Mouse (Mus musculus): ENCODE data around the gene Pbld1. TPM values are rescaled to one million over a fixed set of nuclear protein-coding genes. Genes with fewer than 3 reads are reported as not detected.

Pbld1 gene
- total RNA-seq, 2 experiments from 2014 or later: 0.14 TPM; not detected in 1

DNA sequence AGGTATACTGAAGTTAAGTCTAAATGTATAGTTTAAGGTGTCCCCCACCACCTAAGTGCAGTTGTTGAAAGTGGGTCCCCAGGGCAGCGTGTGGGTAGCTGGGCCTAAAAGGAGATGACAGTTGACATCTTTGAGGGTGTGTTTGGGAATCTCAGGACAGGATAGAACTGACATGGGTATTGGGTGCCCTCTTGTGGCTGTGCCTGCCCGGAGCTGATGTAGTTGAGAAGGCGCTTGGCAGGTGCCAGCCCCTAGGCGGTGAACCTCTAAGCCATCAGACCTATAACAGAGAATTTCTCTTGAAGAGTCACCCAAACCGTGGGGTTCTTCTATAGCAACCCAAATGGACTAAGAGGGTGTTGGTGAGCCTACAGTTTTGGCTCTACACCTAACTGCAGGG, 6.0 kb downstream of the Pbld1 start:
- DNase-seq (ENCODE audit: extremely low spot score in 1 of 2, low spot score in 2 of 2): peak; percentile 63 to 82
- intact Hi-C loops (cut with DNase I): loop anchor here (5.0 kb wide), 1 partner anchor 44 kb away; the partner anchor contains the start of genes Hnrnph3 and Pbld2

DNA sequence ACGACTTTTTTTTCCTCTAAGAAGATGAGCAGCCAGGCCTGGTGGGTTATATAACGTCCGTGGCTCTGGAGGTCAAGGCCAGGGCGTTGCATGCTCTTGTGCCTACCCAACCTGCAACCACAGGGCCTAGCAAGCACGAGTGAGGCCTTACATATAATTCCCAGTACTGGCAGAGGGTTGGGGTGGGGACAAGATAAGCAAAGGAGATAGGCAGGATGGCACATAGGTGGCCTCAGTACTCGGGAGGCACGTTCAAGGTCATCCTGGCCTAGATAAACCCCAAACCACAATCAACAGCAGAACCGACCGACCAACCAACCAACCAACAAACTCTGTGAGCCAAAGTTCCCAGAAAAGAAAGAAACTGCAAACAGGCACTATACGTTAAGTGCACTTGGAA, 26.3 kb downstream of the Pbld1 start:
- intact Hi-C loops (cut with DNase I): no loop called here

DNA sequence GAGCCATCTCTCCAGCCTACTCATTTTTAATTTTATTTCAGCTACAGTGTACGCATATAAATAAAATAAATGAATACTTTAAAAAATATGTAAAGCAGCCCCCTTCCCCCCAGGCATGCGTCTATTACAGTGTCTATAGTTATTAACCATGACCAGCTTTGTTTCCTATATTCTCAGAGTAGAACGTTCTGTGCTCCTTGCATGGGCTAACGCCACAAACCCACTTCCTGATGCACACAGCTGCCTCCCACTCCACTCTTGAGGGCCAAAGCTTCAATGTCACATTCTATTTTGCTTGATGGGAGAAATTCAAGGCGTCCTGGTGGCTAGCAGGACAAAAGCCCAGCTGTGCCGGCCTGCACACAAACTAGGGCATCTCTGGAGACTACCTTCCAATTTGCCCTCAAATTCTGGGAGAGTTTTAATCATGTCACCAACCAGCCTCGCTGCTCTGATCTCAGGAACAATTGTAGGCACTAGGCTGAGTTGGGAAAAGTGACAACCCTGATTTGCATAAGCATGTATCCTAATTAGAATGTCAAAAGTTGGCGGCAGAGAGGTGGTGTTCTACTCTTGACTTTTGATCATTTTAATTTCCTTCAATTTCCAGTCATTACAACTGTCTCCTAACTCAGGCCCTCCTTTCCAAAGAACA, 29.3 kb downstream of the Pbld1 start:
- intact Hi-C loops (cut with DNase I): no loop called here
- DNase-seq (ENCODE audit: extremely low spot score in 1 of 2, low spot score in 2 of 2): no peak

More for the DNA sequence above, 26.3 kb downstream of the Pbld1 start:
- no peak for DNase-seq (ENCODE audit: extremely low spot score in 1 of 2, low spot score in 2 of 2)

DNA sequence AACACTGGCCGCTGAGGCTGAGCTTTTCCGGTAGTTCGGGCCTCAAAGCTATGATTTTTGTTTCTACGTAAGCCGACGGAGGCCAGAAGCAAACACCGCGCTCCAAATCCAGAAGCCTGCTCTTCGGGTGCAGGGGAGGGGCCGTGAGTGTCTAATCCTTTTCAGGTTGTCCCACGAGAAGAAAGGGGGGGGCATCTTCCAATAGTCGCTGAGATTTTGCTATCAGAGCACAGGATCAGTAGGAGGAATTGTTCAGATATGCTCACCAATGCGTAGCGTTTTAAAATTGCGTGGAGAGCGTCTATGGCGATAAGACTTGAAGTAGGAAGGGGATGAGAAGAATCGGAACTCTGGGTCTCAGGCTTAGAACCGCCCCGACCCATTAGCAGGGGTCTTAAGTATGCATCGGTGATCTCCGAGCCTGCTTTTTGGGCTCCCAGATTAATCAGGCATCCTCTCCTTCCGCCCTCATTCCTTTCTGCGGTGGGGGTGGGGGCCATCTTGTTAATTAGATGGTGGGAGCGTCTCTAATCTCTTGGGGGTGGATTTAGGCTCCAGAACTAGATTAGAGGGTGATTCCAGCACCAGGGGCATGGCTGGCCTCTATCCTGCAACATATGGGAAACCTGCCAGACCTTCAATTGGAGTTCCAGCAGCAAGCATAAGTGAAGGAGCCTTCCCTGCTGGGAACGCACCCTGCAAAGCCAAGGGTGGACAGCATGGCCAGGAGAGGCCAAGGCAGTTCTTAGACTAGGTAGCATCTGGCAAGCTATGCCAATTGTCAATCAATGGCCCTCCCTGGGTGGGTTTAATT, 30.0 kb downstream of the Pbld1 start:
- DNase-seq (ENCODE audit: extremely low spot score in 1 of 2, low spot score in 2 of 2): no peak
- intact Hi-C loops (cut with DNase I): no loop called here

DNA sequence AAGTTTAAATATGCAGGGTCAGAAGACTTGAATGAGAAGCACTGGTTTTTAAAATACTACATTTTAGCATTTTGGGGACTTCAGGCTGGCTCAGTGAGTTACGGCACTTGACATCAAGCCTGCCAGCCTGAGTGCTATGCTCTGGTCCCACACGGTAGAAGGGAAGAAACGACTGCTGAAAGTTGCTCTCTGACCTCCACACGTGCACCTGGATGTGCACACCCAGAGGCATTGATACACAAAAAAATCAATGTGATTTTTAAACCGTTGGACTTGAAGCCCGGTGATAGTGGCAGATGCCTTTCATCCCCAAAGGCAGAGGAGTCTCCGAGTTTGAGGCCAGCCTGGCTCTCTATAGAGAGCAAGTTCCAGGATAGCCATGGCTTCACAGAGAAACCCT, 32.0 kb downstream of the Pbld1 start:
- no peak for DNase-seq (ENCODE audit: extremely low spot score in 1 of 2, low spot score in 2 of 2)
- intact Hi-C loops (cut with DNase I): no loop called here

DNA sequence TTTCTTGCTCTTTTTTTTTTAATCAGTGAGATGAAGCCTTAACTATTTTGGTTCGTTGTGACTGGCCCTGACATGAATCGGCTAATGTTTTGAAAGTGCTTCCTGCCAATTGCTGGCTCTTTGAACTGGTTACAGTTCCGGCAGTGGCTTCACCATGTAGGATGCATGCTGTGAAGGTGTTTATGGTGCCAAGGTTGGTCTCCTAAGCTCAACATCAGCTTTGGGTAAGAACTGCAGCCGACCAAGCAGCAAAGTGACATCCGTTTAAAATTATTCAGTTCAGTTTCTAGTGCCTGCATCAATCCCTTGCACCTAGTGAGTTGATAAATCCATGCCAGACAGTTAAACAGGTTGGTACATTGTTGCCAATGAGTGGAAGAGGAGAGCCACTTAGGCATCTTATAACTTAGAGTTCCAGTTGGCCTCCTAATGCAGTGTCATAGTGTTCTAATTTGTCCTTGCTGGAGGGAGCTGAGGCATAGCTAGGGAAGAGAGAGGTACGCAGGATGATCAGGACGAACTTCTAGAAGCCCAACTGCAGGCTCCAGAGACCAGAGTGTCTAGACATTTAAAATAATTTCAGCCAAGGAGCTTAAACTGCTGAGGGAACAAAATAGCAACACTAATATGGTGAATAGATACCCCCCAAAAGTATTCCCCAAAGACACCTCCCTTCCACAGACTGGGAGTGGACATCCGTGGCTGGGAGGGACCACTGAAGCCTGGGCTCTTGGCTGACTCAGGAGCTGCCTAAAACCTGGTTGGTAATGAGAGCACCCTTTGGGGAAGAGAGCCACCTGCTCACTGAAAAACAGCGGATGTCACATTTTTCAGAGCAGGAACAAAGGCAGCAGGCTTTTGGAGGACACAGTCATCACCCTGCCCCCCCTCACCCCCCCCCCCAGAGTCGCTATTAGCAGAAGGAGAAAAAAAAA, 32.9 kb downstream of the Pbld1 start:
- intact Hi-C loops (cut with DNase I): no loop called here
- DNase-seq (ENCODE audit: extremely low spot score in 1 of 2, low spot score in 2 of 2): no peak

DNA sequence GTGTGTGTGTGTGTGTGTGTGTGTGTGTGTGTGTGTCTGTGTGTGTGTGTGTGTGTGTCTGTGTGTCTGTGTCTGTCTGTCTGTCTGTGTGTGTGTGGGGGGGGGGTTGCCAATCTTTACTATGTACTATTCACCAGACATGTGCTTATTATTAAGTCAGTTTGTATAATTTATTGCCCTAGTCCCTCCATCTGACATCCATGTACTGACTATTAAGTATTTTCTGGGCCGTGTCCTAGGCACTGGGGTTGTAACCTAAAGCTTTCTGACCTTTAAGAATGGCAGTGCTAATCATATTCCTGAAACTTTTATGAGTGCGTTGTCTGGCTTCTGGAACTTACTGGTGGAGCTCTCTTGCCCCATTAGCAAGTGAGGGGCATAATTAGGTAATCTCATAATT, 36.8 kb downstream of the Pbld1 start:
- intact Hi-C loops (cut with DNase I): no loop called here
- DNase-seq (ENCODE audit: extremely low spot score in 1 of 2, low spot score in 2 of 2): no peak

DNA sequence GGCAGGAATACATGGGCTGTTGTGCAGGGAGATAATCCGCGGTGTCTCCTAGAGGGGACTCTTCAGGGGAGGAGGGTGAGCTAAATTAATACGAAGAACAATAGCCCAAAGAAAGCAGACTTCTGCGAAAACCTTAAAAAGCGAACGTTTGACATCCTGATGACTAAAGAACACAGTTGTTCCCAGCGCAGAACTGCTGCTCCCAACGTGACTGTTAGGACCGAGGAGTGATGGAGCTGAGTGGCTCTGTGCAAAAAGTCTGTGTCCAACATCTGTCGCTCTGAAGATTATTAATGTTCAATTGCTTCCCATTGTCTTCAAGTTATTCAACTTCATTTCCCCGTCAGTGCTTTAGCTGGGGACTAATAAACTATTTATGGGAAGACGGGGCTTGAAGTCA, 38.2 kb downstream of the Pbld1 start:
- intact Hi-C loops (cut with DNase I): no loop called here
- DNase-seq (ENCODE audit: extremely low spot score in 1 of 2, low spot score in 2 of 2): no peak

DNA sequence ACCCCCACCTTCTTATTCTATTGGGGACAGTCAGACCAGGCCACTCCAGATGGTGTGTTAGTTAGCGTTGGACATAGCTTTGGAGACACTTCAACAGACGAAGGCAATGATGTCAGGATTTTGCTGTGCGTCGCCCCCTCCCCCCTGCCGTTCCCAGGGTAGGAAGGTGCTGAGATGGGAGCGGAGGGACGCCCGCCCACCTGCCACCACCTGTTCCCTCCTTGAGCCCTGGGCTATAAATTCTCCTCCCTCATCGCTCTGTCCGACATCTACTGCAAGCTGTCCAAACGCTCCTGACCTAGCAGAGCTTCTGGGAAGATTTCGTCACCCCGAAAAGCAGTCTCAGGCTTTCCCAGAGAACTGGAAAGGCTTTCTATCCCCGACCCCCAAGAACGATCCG, 39.6 kb downstream of the Pbld1 start, which contains the start of gene Atoh7:
Atoh7 (plus strand) TSS at position 131 of the 400 bp plus-strand sequence.
- intact Hi-C loops (cut with DNase I): no loop called here
- DNase-seq (ENCODE audit: extremely low spot score in 1 of 2, low spot score in 2 of 2): peak in 1 of 2 experiments; percentile 63

DNA sequence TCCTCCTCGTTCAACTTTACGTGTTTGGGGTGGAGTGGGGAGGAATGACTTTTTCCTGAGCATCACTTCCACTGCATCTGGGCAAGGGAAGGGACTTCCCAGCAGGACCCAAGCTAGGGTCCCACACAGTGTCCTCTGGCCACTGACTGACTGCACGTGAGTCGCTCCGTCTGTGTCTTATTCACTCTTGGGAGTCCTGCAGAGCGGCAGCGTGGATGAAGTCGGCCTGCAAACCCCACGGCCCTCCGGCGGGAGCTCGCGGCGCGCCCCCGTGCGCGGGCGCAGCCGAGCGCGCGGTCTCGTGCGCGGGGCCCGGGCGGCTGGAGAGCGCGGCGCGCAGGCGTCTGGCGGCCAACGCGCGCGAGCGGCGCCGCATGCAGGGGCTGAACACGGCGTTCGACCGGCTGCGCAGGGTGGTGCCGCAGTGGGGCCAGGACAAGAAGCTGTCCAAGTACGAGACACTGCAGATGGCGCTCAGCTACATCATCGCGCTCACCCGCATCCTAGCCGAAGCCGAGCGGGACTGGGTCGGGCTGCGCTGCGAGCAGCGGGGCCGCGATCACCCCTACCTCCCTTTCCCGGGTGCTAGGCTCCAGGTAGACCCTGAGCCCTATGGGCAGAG, 40.1 kb downstream of the Pbld1 start:
- intact Hi-C loops (cut with DNase I): no loop called here
- peak; percentile 33 to 80 for DNase-seq (ENCODE audit: extremely low spot score in 1 of 2, low spot score in 2 of 2)

DNA sequence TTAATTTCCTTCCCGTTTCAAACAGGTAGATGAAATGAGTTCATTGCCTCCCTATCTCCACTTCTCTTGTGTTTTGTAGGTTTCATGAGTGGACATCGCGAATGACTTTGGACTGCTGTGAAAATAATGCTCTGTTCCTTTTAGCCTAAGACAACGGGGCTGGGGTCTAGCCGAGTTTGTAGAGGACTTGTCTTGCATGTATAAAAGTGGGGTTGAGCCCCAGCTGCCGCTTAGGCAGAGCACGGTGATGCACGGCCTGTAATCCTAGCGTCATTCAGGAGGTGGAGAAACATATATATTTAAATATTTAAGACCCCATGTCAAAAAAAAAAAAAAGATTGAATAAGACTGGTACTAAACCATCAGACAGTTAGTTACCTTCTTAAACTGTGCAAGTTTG, 40.7 kb downstream of the Pbld1 start:
- intact Hi-C loops (cut with DNase I): no loop called here

DNA sequence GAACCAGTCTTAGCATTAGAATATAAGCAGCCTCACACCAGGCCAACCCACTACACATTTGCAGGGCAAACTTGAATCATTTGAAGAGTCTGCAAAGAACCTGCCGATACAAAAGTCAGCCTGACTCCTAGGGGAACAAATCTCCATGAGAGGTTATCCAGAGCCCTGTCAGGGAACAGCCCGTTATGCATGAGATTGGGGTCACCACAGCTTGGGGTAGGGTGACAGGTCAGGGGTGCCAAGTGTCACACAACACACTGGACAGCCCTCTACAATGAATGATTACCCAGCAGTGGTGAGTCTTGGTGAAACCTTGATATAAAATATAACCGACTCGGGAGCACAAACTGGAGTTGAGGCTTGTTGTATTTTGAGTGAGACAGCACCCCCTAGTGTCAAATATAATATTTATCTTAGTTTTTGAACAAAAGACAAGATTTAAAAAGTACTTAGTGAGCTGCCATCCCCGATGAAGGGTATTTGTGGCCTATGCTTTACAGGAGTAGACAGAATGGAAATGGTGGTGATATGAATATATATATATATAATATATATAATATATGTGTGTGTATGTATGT, 53.2 kb downstream of the Pbld1 start:
- DNase-seq (ENCODE audit: extremely low spot score in 1 of 2, low spot score in 2 of 2): no peak
- intact Hi-C loops (cut with DNase I): loop anchor here (10.0 kb wide), 1 partner anchor 88 kb away; the partner anchor contains the start of genes Hnrnph3 and Pbld2

More for the DNA sequence above, 40.7 kb downstream of the Pbld1 start:
- DNase-seq (ENCODE audit: extremely low spot score in 1 of 2, low spot score in 2 of 2): no peak

DNA sequence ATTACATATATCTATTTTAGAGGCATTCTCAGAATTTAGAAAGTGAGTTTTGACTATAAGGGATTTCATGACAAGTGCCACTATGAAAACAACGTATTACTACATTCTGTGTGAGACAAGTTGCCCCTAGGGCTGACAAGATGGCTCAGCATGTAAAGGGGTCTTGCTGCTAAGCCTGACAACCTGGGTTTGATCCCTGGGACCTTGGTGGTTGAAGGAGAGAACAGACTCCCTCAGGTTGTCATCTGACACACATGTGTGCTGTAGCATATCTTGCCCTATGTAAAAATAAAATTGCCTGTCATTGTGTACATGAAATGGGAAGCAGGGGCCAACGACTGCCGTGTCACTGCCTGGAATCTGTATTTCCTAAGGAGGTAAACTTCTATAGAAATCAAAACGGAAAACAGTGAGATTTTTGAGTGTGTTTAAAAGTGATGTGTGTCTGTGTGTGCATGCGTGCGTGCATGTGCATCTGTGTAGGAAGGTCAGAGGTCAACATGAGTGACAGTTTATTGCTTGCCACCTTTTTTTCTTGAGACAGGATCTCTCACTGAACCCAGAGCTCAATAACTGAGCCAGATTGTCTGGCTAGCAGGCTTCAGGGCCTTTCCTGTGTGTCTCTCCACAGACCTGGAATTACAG, 53.9 kb downstream of the Pbld1 start:
- no peak for DNase-seq (ENCODE audit: extremely low spot score in 1 of 2, low spot score in 2 of 2)
- intact Hi-C loops (cut with DNase I): loop anchor here (10.0 kb wide), 1 partner anchor 89 kb away; the partner anchor contains the start of genes Hnrnph3 and Pbld2

DNA sequence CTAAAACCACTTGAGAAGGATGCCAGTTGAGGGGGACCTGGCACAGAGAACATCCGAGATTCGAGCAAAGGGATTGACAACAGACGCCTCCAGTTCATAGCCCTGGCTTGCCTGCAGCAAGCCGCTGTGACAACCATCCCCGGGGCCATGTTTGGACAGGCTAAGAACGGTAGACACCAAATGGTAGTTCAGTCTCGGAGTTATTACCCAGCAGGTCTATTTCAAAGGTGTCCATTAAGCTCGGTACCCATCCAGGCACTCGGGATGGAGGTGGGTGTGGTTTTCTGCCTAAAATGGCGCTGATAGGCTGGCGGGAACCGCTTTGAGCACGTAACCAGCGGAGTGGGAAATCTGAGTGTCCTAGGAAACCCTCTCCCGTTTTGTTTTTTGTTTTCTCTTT, 55.9 kb downstream of the Pbld1 start:
- intact Hi-C loops (cut with DNase I): loop anchor here (10.0 kb wide), 1 partner anchor 91 kb away; the partner anchor contains the start of genes Hnrnph3 and Pbld2
- DNase-seq (ENCODE audit: extremely low spot score in 1 of 2, low spot score in 2 of 2): no peak

DNA sequence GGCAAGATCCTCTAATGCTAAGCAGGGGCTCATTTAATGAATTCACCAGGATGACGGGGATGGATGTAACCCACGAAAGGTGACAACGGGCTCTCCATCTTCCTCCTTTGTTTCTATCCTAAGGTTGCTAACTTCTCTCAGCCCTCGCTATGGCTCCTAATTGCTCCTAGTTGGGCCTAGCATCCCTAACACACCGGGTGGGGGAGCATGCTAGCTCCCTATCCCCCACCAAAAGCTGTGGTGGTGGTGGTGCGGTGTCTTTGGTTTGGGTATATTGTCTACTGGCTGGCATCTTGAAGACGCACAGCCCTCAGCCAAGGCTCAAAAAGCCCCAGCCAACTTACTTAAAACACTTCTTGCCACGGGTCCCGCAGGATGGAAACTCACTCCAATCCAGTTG, 56.4 kb downstream of the Pbld1 start:
- no peak for DNase-seq (ENCODE audit: extremely low spot score in 1 of 2, low spot score in 2 of 2)
- intact Hi-C loops (cut with DNase I): loop anchor here (10.0 kb wide), 1 partner anchor 92 kb away; the partner anchor contains the start of genes Hnrnph3 and Pbld2

DNA sequence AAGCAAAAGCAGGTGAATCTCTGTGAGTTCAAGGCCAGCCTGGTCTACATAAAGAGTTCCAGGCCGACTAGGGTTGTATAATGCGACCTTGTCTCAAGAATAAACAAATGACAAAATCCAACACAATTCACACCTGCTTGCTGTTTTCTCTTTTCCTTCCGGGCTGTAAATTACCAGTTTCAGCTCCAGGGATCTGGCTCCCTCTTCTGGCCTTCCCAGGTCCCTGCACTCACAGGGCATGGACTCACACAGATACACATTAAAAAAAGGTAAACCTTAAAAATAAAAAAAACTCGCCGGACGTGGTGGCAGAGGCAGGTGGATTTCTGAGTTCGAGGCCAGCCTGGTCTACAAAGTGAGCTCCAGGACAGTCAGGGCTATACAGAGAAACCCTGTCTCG, 57.6 kb downstream of the Pbld1 start:
- intact Hi-C loops (cut with DNase I): loop anchor here (10.0 kb wide), 1 partner anchor 93 kb away; the partner anchor contains the start of genes Hnrnph3 and Pbld2
- DNase-seq (ENCODE audit: extremely low spot score in 1 of 2, low spot score in 2 of 2): no peak

DNA sequence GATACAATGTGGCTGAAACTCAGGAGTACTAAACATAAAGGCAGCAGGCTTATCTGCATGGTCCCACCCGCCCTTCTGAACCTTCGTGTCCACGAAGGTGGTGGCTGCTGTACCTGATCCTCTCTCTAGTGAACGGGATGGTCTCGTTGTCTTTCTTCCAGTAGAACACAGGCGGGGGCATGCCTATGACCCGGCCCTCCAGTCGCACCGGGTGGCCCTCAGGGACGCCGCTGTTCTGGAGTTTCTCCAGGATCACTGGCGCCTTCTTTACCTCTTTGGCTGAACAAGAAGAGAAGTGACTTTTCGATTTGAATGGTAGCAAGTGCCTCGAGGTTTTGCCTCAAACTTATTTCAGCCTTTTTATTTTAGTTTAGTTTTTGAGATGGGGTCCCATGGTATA, 60.0 kb downstream of the Pbld1 start:
- intact Hi-C loops (cut with DNase I): loop anchor here (10.0 kb wide), 1 partner anchor 95 kb away; the partner anchor contains the start of genes Hnrnph3 and Pbld2
- DNase-seq (ENCODE audit: extremely low spot score in 1 of 2, low spot score in 2 of 2): no peak
